ENCODE assay signal across 10 mouse cellular contexts in genomic region chr8:87570880-87571279, GRCm38 (mm10). TPM values are rescaled to one million over a fixed set of nuclear protein-coding genes. Genes with fewer than 3 reads are reported as not detected.
A peak's percentile ranks its signal among the peaks of the same experiment; 100 is the strongest.
DNase-seq lines count a peak whose midpoint lies in the region; ATAC-seq lines count a peak whose summit lies in the region.
"Had no signal": no experiment of that assay in that cellular context is flagged by ENCODE, and none has a peak within 500 bp of the region (broad histone marks: within the 10 kb centered on the region; RNA-seq: fewer than 3 reads in every experiment).

No protein-coding gene starts in this region.

- H3K27me3 ChIP-seq in embryonic facial prominence, embryonic 11.5 days (ENCODE audit: control insufficient read depth, insufficient read depth, low read length): no peaks in the 10 kb centered on the region
- H3K27me3 ChIP-seq in intestine, embryonic 15.5 days (replicated peaks): no peaks in the 10 kb centered on the region

- H3K27ac ChIP-seq in embryonic facial prominence, embryonic 11.5 days (replicated peaks; ENCODE audit: low read depth, low read length): no peak overlapping the region
- no peak overlapping the region for H3K27ac ChIP-seq in intestine, embryonic 15.5 days

- peak overlapping the region; percentile 36 for H3K4me2 ChIP-seq in embryonic facial prominence, embryonic 11.5 days (ENCODE audit: low read depth, low read length)
- peak overlapping the region; percentile 66 for H3K4me2 ChIP-seq in intestine, embryonic 15.5 days (replicated peaks)

- peak overlapping the region; percentile 19; the same call in 1 of the 2 replicates for H3K4me3 ChIP-seq in embryonic facial prominence, embryonic 11.5 days (ENCODE audit: low read depth, low read length)
- no peak overlapping the region for H3K4me3 ChIP-seq in intestine, embryonic 15.5 days (replicated peaks)

- intact Hi-C loops in heart, postnatal 36 days (cut with DNase I): no loop called here

- no peaks in the 10 kb centered on the region for H3K36me3 ChIP-seq in embryonic facial prominence, embryonic 11.5 days (replicated peaks; ENCODE audit: control insufficient read depth, insufficient read depth, low read depth, low read length)
- no peaks in the 10 kb centered on the region for H3K36me3 ChIP-seq in intestine, embryonic 15.5 days

- no peaks in the 10 kb centered on the region for H3K4me1 ChIP-seq in embryonic facial prominence, embryonic 11.5 days (ENCODE audit: control insufficient read depth, insufficient read depth, low read length)
- 0 out of 2 replicates have a peak, but pooled peaks cover 6% of the 10 kb centered on the region for H3K4me1 ChIP-seq in intestine, embryonic 15.5 days (replicated peaks)

- peak; percentile 80 for DNase-seq in heart, adult 11 months
- no peak for DNase-seq in heart, postnatal 36 days
- peak; percentile 40 for DNase-seq in A20 (ENCODE audit: low read depth, low spot score)
- peak; percentile 55 for DNase-seq in embryonic facial prominence, embryonic 11.5 days (ENCODE audit: low spot score)
- DNase-seq in adrenal gland, postnatal 4 days (ENCODE audit: low spot score in 2 of 2): no peak
- DNase-seq in natural killer cell, adult 2 months (ENCODE audit: low spot score in 2 of 2): no peak
- no peak for DNase-seq in layer of hippocampus, postnatal 36 days

- ATAC-seq in embryonic facial prominence, embryonic 11.5 days (replicated peaks; ENCODE audit: insufficient number of reproducible peaks, low FRiP score, low TSS enrichment, low read depth): no peak
- ATAC-seq in intestine, embryonic 15.5 days: peak; percentile 53

- no peak overlapping the region for H3K9ac ChIP-seq in embryonic facial prominence, embryonic 11.5 days (replicated peaks; ENCODE audit: low read length)
- H3K9ac ChIP-seq in intestine, embryonic 15.5 days: no peak overlapping the region

- no peaks in the 10 kb centered on the region for H3K9me3 ChIP-seq in embryonic facial prominence, embryonic 11.5 days (replicated peaks; ENCODE audit: control insufficient read depth, low read length)
- no peaks in the 10 kb centered on the region for H3K9me3 ChIP-seq in intestine, embryonic 15.5 days

- 9% methylated on average over 7 of the region's 7 CpGs for WGBS in embryonic facial prominence, embryonic 11.5 days
- 8% methylated on average over 7 of the region's 7 CpGs for whole genome bisulfite sequencing in intestine, embryonic 15.5 days

RNA-seq across cellular contexts. Expression of gene 4933402J07Rik, which starts 7.2 kb away (rescaled TPM):
- not detected for total RNA-seq in heart, postnatal 36 days (2021)
- not detected in 2 replicates for polyA plus RNA-seq in embryonic facial prominence, embryonic 11.5 days (2014; fragmentation: Nextera tagmentation; extraction: Ambion mirVana)
- polyA plus RNA-seq in intestine, embryonic 15.5 days (2015; fragmentation: Nextera tagmentation; extraction: Ambion mirVana): not detected in 2 replicates
- total RNA-seq in adrenal gland, postnatal 4 days (2021): not detected
- not detected for total RNA-seq in layer of hippocampus, postnatal 36 days (2021)
- total RNA-seq: liver, adult 2 months; MEL had no signal
- polyA plus RNA-seq: liver, adult 2 months had no signal

Comparison
In these comparisons a context has a peak if more than half of its experiments do, and no peak if none do; other contexts are left out.
1. DNase-seq: peak in heart, adult 11 months (single experiment), A20 (single experiment) and embryonic facial prominence, embryonic 11.5 days (single experiment); none in heart, postnatal 36 days (0 of 2), adrenal gland, postnatal 4 days (0 of 2), natural killer cell, adult 2 months (0 of 2) and layer of hippocampus, postnatal 36 days (0 of 2).